Mouse (Mus musculus): Measurements from ENCODE around the gene Nav3.
"Not testable (repeated sequence)": the region's sequence is repeated elsewhere in the genome, so short reads cannot be mapped to it uniquely, and the experiment has no call there.

Nav3 gene

DNA sequence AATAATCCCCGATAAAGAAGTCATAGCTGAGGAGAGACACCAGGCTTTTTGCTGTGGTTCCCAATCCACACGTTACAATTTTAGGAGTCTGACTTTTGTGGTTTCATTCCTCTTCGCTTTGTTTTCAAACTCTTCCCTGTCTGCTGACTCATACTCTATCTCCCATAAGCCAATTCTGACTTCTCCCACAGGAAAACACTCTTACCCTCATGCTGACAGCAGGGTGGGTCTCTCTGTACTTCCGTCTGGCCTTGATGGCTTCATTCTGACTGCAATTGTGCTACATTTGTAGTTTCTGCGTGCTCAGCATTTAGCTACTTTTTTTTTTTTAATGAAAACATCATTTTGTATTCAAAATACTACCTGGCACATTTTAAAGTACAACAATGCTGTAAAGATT is 379.4 kb downstream of the Nav3 start:
- in situ Hi-C loops (cut with MboI, MseI) = no loop called here

DNA sequence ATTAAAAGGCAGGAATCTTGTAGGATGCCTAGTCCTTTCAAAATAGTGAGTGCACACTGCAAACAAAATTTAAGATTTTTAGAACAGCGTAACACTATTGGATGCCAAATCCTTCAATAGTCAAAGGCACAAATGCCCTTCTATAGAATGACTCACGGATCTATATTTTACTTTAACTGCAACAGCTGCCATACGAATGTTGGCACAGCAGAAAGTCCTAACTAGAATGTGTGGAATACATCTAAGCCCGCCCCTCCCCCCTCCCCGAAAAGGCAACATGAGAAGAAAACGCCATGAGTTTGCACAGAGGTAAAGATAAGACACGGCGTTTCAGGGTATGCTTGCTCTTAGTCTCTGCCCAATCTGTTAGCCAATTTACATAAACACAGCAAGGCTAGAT is 383.6 kb downstream of the Nav3 start:
- in situ Hi-C loops (cut with MboI, MseI) = no loop called here

DNA sequence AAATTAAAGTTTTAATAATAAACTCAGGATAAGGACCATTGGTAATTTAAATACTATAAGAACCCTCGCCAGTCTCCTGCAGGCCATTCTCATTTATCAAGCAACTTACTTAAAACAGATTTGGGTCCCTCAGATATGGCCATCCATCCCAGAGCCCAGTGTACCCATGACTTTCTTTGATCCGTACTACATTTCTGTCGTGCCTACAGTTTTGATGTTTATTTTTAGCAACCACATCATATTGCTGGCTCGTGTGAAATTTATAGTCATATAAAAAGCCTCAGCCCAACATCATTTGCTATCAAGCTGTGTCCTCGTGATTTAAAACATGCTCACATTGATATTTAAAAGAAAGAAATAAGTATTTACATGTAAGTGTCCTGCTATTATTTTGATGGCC is 394.8 kb downstream of the Nav3 start:
- in situ Hi-C loops (cut with MboI, MseI) = no loop called here

DNA sequence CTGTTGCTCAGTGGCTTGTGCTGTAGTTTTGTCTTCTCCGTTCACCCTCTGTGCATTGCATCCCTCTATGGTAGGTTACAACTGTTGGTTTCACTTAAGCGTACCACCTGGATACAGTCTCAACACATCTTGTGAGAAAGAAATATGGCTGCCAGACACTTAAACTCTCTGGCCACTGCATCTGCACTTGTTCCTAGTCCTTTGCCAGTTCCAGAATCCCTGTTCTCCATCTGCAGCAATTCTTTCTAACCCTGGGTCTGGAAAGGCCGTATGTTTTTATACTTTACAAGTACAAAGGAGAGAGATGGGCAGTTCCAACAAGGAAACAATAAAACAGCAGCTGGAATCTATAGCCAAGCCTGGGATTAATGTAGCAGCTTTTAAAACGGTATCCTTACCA is 418.5 kb downstream of the Nav3 start:
- in situ Hi-C loops (cut with MboI, MseI) = no loop called here

DNA sequence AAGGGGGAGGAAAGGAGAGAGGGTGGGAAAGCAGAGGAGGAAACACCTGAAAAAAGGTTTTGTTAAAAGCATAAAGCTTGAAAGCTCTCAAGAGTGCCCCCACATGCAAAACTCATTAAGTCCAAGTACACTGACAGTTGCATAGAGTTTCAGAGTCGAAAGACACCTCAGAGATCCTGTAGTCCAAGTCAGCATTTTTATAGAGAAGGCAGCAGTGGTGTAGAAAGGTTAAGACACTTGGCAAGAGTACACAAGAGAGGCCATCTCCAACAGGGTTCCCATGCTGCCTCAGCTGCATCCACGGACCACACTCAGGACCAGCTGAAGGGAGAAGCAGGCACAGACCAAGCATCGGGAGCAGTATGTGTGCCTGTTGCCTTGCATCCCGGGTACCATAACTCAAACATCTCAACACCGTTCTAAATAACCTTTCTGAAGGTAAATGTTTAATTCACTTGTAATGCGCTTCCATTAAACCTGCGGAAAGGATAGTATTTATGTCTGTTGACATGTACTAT is 421.4 kb downstream of the Nav3 start:
- in situ Hi-C loops (cut with MboI, MseI) = no loop called here

DNA sequence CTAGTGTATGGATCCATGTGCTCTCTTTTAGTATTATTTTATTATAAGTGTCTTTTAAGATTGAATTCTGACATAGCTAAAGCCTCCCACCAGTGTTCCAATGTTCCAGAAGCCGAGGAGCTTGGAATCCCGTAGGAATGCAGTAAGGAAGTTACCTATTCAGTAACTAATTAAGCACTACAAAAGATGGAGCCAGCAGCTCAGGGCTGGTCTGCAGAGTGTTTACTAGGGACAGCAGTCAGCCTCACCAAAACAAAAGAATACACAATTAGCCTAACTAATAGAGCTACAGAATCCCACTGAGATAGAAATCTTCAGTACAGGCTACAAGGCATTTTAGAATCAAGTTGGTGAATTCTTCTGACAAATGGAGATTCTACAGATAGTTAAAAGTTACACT is 431.1 kb downstream of the Nav3 start:
- in situ Hi-C loops (cut with MboI, MseI) = not testable (repeated sequence)

DNA sequence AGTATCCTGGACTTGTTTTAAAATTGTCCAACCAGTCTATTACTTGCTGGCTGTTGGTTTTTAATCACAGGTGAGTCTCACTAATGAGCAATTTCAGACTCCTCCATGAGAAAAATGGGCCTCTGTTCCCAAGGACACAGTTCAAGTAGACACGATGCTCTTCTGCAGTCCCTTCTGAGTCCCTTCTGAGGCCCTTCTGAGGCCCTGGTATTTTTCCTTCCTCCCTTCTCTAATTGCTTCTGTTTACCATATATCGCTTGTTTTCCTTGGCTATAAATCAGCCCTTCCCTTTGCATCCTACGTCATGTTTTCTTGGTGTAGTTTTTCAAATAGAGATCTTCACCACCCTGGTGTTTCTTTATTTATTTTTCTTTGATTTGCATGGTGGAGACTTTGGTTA is 433.9 kb downstream of the Nav3 start:
- in situ Hi-C loops (cut with MboI, MseI) = no loop called here

DNA sequence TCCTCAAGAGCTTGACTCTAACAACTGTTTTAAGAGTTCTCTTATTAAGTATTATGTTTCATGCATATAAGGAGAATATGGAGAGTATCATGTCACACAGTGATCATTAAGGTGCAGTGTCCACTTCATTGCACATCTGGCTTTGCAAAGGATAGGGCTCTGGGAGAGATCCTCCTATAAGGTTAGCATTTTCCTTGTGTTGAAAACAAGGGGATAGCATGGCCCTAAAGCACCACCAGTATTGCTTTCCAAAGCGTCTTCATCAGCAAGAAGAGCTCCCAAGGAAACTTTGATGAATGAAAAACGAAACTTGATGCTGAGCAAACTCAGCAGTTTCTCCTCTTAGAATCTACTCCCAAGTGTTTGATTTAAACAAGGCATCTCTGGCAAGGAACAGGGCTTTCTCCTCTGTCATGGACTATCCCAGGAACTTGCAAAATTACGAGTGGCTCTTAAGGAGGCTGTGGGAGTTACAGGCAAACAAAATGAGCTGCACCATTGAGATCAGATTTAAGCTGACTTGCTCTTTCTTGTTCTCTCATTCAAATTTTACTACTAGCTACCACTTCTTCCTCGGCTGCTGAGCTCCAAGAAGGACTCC is 436.6 kb downstream of the Nav3 start:
- in situ Hi-C loops (cut with MboI, MseI) = no loop called here

DNA sequence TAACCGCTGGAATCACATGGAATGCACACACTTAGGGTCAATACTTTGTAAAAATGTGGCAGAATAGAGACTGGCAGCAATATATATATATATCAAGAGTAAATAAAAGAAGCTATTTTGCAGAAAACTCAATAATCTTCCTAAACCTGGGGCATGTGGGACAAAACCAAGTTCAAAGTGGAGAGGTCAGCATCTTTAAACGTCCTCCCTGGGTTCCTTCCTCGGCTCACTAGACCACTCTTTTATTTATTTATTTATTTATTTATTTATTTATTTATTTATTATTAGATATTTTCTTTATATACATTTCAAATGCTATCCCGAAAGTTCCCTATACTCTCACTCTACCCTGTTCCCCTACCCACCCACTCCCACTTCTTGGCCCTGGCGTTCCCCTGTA is 454.7 kb downstream of the Nav3 start:
- in situ Hi-C loops (cut with MboI, MseI) = not testable (repeated sequence)

DNA sequence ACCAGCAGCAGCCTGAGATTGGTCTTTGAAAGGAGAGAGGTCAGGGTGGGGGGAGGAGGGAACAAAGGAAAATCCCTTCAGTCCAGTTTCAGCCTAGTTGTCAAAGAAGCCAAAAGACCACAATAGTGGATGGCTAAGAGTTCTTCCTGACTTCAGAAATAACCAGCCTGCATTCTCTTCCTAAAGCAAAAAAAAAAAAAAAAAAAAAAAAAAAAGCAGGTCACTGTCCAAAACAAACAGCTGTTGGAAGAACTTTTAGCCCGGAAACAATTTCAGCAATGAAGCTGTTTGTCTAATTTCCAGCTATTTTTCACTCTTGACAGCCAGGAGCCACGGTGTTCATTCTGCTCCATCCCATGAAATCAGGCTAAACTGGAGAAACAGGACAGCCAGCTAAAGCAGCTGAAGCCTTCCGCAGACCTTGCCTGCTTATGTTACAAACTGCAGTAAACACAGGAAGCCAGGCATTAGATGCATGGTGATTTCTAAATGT is 455.2 kb downstream of the Nav3 start:
- in situ Hi-C loops (cut with MboI, MseI) = no loop called here

DNA sequence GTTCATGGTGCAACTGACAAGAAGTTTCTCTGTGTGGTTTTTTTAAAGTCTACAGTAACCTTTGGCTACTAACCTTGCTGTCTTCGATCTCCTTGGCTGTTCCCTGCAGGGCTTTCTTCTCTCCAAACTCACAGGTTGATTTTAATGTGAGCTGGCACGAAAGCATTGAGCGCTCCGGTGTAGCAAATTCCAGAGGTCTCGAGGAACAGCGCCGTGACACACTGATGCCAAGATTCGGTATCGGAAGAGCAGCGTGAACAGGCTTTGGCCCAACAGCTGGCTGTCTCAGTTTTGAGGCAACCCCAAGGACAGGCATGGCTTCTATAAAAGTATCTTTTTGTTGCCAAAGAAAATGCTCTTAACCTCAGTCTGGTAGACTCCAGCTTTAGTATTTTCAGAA is 456.1 kb downstream of the Nav3 start:
- in situ Hi-C loops (cut with MboI, MseI) = no loop called here

DNA sequence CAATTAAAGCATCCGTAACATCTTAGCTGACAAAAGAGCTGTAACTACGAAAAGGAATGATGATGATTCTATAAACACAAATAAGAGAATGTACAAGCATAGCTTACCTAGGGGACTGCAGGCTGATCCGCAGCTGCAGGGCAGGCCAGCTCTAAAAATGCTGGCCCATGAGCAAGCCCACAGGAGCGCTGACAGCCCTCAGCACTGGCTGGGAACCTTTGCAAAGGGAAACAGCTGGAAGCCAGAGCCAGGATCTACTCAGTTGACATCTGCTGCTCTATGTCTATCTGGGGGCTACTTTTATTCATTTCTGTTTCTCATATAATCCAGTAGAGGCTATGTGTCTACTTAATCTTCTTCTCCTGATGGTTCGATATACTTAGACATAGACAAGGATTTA is 461.7 kb downstream of the Nav3 start:
- in situ Hi-C loops (cut with MboI, MseI) = no loop called here

DNA sequence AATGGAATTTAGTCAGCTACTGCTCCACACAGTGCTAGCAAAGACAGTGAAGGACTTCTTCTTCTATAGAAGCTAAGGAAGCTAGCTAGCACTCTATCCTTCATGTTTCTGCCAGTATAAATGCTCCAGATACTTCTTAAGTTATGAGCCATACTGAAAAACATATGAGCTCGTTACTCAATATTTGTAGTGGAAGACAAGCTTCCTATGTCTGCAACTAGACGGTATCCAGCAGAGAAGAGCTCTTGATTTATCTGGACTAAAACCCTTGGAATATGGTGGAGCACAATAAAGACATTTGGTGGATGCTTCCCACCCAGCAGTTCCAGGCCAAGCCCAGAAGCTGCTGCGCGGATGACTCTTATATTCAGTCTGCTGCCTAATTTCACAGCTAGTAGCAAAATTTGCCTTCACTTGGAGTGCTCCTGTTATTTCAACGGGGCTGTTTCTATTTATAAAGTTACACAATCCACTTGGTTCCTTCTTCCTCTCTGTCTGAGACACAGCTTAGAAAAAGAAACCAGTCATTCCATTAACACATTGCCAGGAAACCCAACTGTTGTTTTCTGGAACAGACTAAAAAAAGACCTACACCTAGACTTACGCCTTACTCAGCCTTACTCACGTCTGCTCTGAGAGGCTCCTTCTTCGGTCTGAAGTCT is 470.0 kb downstream of the Nav3 start:
- in situ Hi-C loops (cut with MboI, MseI) = no loop called here

DNA sequence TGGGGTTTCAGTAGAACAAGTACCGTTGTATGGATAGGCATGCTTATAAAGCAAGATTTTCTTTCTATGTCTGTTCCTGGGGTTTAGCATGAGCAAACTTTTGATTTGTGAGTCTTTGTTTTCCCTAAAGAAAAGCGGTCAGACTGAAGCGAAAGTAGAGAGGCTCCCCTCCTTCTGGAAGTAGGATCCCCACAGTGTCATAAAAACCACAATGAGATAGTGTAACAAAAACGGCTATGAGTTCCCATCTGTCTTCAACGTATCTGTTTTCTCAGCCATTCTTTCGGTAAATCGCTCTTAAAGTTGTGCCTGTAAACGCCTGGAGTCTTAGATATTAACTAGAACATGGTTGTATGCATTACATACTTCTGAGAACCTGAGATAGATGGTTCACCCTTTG is 479.7 kb downstream of the Nav3 start:
- in situ Hi-C loops (cut with MboI, MseI) = no loop called here

DNA sequence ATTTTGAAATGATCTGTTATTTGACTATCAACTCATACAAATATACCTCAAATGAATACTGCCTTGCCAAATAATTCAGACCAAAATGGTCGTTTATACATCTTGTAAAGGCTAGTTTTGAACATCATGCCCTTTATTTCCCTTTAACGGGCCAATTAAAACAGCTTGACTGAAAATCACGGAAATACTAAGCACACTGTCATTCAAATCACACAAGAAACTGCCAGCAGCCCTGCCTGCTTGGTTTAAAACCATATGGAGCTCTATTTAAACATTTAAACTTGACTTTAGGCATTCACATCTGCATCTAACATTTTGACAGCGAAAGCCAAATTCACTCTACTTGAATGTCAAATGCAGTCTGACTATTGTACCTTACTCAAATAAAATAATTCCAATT is 481.8 kb downstream of the Nav3 start:
- in situ Hi-C loops (cut with MboI, MseI) = no loop called here

DNA sequence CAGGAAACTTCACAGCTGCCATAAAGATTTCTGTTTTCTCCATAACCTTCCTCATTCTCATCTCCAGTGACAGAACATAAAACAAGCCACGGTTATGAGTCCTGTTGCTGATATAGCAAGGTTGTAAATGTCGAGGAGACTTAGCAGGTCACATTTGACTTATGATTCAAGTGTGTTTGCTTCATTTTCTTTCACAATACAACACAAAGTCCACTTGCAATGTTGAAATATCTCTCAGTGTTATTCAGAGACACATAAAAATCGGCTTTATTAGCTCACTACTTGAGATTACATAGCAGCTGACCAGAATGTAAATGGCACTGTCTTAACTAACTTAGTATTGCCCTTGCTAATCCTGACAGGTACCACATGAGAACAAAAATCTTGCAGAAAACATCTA is 482.5 kb downstream of the Nav3 start:
- in situ Hi-C loops (cut with MboI, MseI) = no loop called here

DNA sequence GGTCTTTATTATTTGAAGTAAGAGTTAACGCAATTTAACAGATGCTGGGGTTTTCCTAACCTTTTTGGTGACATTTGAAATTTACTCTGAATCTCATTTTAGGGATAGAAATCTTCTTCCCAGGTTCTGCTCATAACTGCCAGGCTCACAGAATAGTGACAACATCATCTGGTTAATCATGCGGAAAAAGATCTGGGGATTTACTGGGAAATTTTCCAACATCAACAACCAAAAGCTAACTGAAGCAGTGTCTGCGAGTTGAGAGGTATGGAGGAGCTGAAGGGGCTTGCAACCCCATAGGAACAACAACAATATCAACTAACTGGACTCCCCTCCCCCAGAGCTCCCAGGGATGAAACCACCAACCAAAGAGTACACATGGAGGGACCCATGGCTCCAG is 505.7 kb downstream of the Nav3 start:
- in situ Hi-C loops (cut with MboI, MseI) = no loop called here

DNA sequence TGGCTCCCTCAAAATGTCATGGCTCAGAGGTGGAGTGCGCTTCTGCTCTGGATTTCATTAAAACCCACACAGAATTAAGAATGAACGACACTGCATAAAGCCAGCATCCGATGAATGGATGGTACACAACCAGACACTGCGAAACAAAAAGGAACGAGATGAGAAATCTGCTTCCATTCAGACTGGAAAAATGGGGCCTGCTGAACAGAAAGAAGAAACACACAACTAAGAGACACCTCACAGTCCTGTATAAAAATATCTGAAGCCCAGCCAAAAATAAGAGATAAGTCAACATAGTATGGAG is 526.7 kb downstream of the Nav3 start:
- in situ Hi-C loops (cut with MboI, MseI) = no loop called here

DNA sequence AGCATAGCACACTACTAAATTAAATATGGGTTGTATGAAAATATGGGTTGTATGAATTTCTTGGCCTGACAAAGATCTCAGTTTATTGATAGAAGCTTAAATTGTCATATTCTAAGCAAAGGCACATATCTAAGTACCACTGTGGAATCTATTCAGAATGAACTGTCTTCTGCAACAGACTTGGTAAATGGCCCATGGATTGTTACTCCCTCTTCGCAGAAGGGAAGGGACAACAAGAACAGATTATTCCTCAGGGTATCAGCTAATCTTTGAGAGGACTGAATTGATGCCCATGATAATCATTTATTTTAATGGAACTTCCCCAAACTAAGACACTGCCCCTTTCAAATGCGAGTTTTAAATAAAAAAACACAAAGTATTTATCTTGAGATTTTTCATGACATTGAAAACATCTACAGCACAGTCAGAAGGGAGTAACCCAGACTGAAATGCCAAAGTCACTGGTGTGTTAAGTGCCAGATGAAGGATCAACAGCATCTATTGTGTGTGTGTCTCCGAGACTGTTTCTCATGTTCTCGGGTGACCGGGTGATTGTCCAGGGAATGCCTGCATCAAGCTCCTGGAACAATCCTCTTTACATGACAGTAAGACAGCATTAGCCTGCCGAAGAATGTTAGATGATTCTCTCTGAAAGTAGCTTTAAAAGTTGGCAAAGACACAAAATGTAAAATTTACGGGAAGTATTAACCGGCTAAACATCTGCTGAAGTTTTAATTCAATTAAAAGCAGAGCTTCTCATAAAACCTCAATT is 527.3 kb downstream of the Nav3 start:
- in situ Hi-C loops (cut with MboI, MseI) = no loop called here

DNA sequence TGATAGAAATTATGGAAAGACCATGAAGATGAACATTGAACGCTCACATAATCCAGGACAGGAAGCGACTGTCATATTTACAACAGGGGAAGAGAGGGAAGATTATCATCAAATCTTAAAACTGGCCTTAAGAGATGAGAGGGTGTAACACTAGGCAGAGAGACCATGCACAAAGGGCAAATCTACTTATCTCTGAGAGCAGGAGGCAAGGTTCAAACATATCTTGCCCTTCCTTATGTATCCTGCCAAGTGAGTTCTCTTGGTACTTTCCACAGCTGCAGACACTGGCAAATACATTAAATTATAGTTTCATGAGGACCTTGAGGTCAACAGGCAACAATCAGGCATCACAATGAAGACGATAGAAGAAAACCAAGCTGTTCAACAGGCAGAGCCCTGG is 529.9 kb downstream of the Nav3 start:
- in situ Hi-C loops (cut with MboI, MseI) = no loop called here

DNA sequence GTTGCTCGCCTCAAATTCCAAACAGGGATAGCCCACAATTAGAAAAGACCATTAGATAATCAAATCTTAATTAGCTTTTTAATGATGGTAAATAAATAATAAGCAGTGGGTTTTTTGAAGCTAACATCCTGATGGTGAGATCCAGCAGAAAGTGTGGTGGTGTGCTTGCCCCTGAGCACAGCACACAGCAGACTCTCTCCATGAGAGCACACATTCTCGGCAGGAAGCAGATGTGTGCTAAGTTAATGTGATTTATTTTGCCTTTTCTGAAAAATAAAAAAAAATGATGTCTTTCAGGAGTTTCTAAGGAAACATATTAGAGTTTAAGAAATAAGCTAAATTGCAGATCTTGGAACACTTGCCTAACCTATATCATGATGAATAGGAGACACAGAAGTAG is 531.9 kb downstream of the Nav3 start:
- in situ Hi-C loops (cut with MboI, MseI) = loop anchor here (5.0 kb wide), 1 partner anchor 558 kb away; no protein-coding TSS in a partner anchor

DNA sequence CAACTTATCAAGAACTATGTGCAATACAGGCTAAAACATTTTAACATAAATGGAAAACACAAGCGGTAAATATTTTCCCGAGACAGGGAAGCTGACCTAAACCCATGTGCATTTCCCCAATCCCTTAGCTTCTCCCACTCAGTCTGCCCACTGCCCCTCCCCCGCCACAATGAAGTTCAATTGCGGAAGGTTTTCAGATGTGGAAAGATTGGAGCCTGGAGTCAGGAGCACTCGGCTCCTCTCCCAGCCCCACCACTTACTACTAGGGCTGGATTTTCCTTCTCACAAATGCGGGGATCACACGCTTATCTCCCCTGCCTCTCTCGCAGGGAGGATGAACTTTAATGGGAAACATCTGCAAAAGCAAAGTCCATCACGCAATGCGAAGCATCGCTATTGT is 534.6 kb downstream of the Nav3 start:
- in situ Hi-C loops (cut with MboI, MseI) = loop anchor here (5.0 kb wide), 1 partner anchor 561 kb away; no protein-coding TSS in a partner anchor

Measured in regulatory T cell (primary cell).